Mouse (Mus musculus) cerebellum, adult 2 months (tissue): ENCODE data around the gene Zfp385a. TPM values are rescaled to one million over a fixed set of nuclear protein-coding genes. Genes with fewer than 3 reads are reported as not detected.
A peak's percentile ranks its signal among the peaks of the same experiment; 100 is the strongest.

Experiments used
- DNase-seq, 2 experiments: peaks; one replicate each; pipeline ENCODE4 v3.0.0; 2021
- H3K27ac ChIP-seq: fragments of 200-500 bp; 2 replicates; pipeline ENCODE4 v1.5.1; 2012; ENCODE audit warnings: low read length, control low read depth, inconsistent platforms; ENCODE audit not compliant: insufficient read depth
- H3K27me3 ChIP-seq: fragments of 200-500 bp; 2 replicates; pipeline ENCODE4 v1.6.1; 2012; ENCODE audit warnings: inconsistent platforms, mild to moderate bottlenecking, low read length, moderate library complexity; ENCODE audit not compliant: control insufficient read depth, insufficient read depth
- H3K4me1 ChIP-seq: fragments of 200-500 bp; 2 replicates; pipeline ENCODE4 v1.6.1; 2011; ENCODE audit warnings: low read length; ENCODE audit not compliant: control insufficient read depth, insufficient read depth
- H3K4me3 ChIP-seq: fragments of 200-500 bp; replicated peaks from 2 replicates; pipeline ENCODE3; 2011; ENCODE audit warnings: mild to moderate bottlenecking, low read depth, low read length, control low read depth; ENCODE audit not compliant: insufficient read depth
- CTCF ChIP-seq: fragments of 200-500 bp; IDR thresholded peaks from 2 replicates; pipeline ENCODE4 v1.5.1; 2011; ENCODE audit warnings: low read depth, mild to moderate bottlenecking, control low read depth, low read length, moderate library complexity, borderline replicate concordance; ENCODE audit not compliant: insufficient read depth
- POLR2A ChIP-seq: fragments of 200-500 bp; IDR thresholded peaks from 2 replicates; pipeline ENCODE4 v1.6.1; 2011; ENCODE audit warnings: low read length, control low read depth, borderline replicate concordance; ENCODE audit not compliant: insufficient read depth
- WGBS: fragments of 180-500 bp; shearing (Covaris S2); methylation state at CpG from one replicate; pipeline ENCODE4 v1.1.7; 2018; 5-methylcytosine and 5-hydroxymethylcytosine counted together
- polyA plus RNA-seq: library from polyadenylated mRNA; depleted of rRNA; stranded (reverse); fragments of >200 nt; gene quantifications from 2 replicates; pipeline ENCODE4 v1.2.3, GENCODE M21; 2012

The Zfp385a gene
- polyA plus RNA-seq, 1 experiment, result 91.4 TPM

DNA sequence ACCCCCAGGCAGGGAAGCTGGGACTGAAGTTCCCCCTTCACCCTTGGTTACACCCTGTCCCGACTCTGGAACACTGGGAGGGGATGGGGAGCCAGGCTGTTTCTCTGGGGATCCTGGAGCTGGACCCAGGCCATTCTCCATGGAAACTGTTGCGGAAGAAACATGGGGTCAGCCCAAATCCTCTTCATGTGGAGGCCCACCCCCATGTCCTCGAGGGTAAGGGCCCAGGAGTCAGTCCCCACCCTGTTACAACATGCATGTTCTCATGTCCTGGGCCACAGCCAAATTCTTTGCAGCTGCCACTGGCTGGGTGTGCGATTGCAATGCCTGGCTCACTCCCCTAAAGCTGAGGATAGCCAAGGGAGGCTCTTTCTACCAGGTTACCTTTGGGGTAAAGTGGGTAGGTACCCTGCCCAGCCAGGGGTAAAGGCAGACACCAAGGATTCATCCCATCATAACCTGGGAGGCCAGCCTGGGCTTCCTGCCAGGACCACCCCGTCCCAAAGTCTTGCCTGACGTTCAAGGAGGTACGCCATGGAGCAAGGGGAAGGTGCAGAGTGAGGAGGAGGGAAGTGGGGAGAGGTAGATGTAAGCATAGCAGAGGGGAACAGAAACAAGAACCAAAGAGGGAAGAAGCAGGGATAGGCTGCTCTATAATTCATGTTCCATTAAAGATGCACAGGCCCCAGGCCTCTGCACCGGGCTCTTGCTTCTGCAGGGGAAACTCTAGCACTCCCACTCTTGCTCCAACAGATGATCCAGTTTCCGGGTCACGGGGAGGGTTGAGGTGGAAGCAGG is 23.7 kb downstream of the Zfp385a start:
- WGBS, result 67% methylated on average over 10 of the region's 10 CpGs
- H3K27ac ChIP-seq, result no peak overlapping the region
- H3K27me3 ChIP-seq, result no peaks in the 10 kb centered on the region
- H3K4me3 ChIP-seq, result no peak overlapping the region
- H3K4me1 ChIP-seq, result peaks cover 19% of the 10 kb centered on the region
- TF ChIP-seq POLR2A, result no peak
- no peak for TF ChIP-seq CTCF
- DNase-seq, result peak in 1 of 2 experiments; percentile 21

DNA sequence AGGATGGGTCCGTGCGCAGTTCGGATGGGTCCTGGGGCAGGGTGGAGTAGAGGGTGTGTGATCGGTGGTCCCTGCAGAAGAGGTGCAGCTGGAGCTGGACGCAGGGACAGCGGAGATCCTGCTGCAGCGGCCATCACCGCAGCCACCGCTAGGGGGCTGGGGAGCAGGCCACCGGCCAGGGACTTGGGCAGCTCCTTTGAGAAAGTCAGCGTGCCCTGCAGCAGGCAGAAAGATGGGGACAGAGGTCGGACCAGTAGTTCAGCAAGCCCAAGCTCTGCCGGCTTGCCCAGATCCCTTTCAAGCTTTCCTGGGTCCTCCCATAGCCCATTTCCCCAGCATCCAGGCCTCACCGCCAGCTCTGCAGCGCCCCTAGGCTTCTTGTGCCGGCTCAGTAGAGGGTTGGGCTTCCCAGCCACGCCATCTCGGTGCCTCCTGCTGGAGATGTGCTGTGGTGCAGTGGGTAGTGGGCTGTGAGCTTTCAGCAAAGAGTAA is 24.8 kb downstream of the Zfp385a start:
- Histone ChIP-seq H3K27me3 (no peaks in the 10 kb centered on the region), H3K4me1 (peaks cover 15% of the 10 kb centered on the region), H3K27ac (no peak overlapping the region), H3K4me3 (no peak overlapping the region)
- 11% methylated on average over 18 of the region's 18 CpGs for WGBS
- DNase-seq, result peak; percentile 66 to 75
- no peak for TF ChIP-seq POLR2A
- TF ChIP-seq CTCF, result peak; percentile 84

DNA sequence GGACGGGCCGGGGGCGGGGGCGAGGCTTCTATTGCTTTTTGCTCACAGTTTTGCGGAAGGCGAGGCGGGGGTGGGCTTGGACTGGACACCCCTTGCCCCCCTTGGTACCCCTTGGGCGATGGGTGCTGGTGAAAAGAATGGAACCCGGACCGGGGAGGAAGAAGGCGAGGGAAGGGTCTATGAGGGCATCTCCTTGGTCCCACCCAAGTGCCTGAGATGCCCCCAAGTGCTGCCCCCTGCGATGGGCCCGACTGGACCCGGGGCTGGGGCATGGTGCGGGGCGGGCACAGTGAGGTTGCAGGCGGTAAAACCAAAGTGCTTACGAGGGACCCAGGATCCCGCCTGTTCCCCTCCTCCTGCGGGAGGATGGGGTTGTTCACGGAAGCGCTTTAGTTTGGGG is 25.7 kb downstream of the Zfp385a start:
- Histone ChIP-seq H3K27me3 (no peaks in the 10 kb centered on the region), H3K27ac (no peak overlapping the region), H3K4me3 (no peak overlapping the region), H3K4me1 (peaks cover 15% of the 10 kb centered on the region)
- TF ChIP-seq CTCF (no peak), POLR2A (no peak)
- 38% methylated on average over 22 of the region's 22 CpGs for WGBS
- DNase-seq, result peak in 1 of 2 experiments; percentile 22

DNA sequence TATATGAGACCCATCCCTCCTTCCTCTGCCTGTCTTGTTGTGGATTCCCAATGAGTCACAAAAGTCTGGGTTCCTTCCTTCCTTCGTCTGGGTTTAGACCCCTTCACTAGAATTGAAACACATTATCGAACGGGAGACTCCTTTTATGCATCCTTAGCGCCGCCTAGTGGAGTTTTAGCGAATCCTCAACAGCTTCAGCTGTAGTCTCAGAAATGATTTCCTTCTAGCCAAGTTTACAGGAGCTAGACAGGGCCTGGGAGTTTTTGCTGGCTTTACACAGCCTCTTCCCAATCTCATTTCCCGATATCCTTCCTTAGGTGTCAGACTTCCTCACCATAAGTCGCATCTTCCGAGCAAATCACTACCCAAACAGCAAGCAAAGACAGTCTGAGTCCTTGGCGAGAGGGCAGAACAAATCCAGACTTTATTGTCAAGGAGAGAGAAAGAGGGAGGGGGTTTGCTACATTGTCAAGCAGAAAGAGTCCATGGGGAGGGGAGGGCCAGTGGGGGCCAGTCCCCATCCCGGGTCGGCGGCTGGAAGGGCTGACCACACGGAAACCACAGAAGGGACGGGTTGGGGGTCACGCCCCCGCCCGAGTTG is 26.3 kb downstream of the Zfp385a start:
- Histone ChIP-seq H3K27ac (no peak overlapping the region), H3K4me3 (no peak overlapping the region), H3K4me1 (peaks cover 13% of the 10 kb centered on the region), H3K27me3 (no peaks in the 10 kb centered on the region)
- TF ChIP-seq CTCF (peak; percentile 38; the same call in 1 of the 2 replicates), POLR2A (no peak)
- peak; percentile 57 to 60 for DNase-seq
- WGBS, result 19% methylated on average over 18 of the region's 18 CpGs

DNA sequence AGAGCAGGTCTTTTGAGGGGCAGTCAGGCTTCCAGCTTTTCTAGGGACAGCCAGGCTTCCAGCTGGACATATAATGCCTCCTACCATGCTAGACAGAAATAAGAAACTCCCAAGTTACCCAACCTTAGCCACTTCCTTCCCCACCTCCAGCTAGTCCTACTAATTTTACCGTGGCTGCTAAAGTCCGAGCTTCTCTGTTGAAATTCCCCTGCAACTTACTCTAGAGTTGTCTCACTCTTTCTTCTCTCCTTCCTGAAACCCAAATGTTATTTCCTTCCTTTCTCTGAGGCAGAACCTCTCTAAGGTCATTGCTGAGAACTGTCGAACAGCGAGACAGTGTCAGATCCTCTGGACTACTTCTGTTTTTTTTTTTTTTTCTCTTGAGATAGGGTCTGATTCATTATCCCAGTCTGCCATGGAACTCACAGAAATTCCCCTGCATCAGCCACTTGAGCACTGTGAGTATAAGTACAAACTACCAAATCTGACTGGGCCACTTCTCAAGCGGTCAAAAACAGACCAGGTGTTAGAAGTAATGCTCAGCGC is 29.5 kb downstream of the Zfp385a start, which contains the start of gene Gpr84:
Gpr84 (minus strand) TSS at position 248 of the 546 bp plus-strand sequence.
- WGBS, result 82% methylated on average over 6 of the region's 6 CpGs
- no peak for DNase-seq

DNA sequence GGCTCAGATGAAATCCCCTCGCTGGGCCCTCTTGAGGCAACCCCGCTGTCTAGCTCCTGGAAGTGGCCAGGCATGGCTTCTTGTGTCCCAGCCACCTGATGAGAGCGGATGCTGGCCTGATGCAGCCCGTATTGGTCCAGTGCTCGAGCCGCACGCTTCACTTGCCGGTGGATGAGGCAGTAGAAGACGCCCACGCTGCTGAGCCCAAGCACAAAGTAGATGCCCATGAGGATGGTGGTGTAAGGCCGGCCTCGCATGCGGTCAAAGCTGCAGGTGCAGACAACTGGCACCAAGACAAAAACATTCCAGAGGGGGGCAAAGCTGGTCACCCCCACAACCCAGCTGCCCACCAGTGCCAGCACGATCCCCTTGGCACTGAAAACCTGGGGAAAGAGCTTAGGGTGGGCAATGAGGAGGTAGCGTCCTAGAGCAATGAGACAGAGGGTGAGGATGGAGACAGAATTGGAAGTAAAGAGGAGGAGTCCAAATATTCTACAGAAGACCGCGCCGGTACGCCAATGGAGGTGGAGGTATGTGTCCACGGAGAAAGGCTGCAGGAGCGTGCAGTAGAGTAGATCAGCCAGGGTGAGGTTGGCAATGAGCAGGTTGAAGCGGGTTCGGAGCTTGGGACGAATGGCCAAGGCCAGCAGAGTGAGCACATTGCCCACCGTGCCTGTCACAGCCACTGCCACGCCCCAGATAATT is 30.9 kb downstream of the Zfp385a start:
- Histone ChIP-seq H3K27ac (no peak overlapping the region), H3K27me3 (no peaks in the 10 kb centered on the region), H3K4me1 (peaks cover 8% of the 10 kb centered on the region), H3K4me3 (no peak overlapping the region)
- peak in 1 of 2 experiments; percentile 14 for DNase-seq
- TF ChIP-seq CTCF, result no peak
- TF ChIP-seq POLR2A, result no peak
- WGBS, result 61% methylated on average over 26 of the region's 26 CpGs

More for the DNA sequence above, 29.5 kb downstream of the Zfp385a start, which contains the start of gene Gpr84:
- TF ChIP-seq POLR2A (no peak), CTCF (no peak)
- H3K27me3 ChIP-seq, result no peaks in the 10 kb centered on the region
- peaks cover 7% of the 10 kb centered on the region; the same call in 1 of the 2 replicates for H3K4me1 ChIP-seq
- no peak within 1 kb of the TSS for H3K4me3 ChIP-seq
- H3K27ac ChIP-seq, result no peak within 1 kb of the TSS

DNA sequence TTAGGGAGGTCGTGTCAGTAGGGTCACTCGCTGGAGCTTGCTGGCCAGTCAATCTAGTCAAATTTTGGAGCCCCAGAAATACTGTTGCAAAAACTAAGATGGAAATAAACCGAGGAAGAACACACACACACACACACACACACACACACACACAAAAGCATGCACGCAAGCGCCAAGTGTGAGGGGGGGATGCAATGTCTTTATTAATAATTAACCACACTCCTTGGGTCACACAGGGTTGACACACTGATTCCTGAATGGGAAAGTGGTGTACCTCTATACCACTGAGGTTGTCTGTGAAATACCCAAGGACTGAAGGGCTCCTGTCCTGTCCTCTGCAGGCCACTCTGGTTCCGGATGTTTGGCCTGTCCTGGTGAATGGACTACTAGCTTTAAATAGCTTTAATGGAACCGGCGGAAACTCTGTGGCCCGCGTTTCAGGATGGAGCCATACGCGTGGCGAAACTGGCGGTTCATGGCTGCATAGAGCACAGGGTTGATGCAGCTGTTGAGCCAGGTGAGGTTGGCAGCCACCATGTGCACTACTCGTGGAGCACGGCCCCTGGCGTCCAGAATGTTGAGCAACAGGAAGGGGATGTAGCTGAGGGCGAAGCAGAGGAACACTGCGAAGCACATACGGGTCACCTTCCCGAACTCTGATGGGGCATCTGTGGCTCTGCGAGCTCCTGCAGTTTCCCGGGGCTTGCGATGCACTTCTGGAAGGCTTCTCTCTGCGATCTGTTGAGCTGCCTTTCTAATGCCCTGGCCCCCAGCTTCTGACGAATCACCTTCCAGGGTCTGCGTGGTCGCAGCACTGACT is 31.6 kb downstream of the Zfp385a start:
- Histone ChIP-seq H3K27me3 (no peaks in the 10 kb centered on the region), H3K4me3 (no peak overlapping the region), H3K27ac (no peak overlapping the region), H3K4me1 (peaks cover 5% of the 10 kb centered on the region)
- TF ChIP-seq CTCF, result no peak
- TF ChIP-seq POLR2A, result no peak
- WGBS, result 61% methylated on average over 28 of the region's 28 CpGs
- peak in 1 of 2 experiments; percentile 14 for DNase-seq
